Mouse (Mus musculus) kidney, postnatal 0 days (tissue): Measurements from ENCODE around the gene Dcst1. TPM values are rescaled to one million over a fixed set of nuclear protein-coding genes. Genes with fewer than 3 reads are reported as not detected.

Experiments used
- ATAC-seq: fragments of 200-750 bp; cut with Nextera tagmentation; replicated peaks from 2 replicates; pipeline ENCODE4 v1.8.0; 2017; ENCODE audit warnings: low read depth, moderate number of reproducible peaks, moderate TSS enrichment, moderate library complexity; ENCODE audit not compliant: low FRiP score
- DNase-seq: peaks from one replicate; pipeline ENCODE4 v3.0.0-alpha.2; 2016; ENCODE audit warnings: low spot score
- H3K27ac ChIP-seq: fragments of 300-500 bp; sonication (generic); 2 replicates; pipeline ENCODE4 v1.5.1; 2014; ENCODE audit warnings: mild to moderate bottlenecking
- H3K27me3 ChIP-seq: fragments of 300-500 bp; sonication (generic); 2 replicates; pipeline ENCODE4 v1.6.1; 2014; ENCODE audit warnings: low read length, mixed read lengths; ENCODE audit not compliant: insufficient read depth
- H3K36me3 ChIP-seq: fragments of 300-500 bp; sonication (generic); 2 replicates; pipeline ENCODE4 v1.6.1; 2014; ENCODE audit warnings: low read length, mixed read lengths; ENCODE audit not compliant: insufficient read depth
- H3K4me1 ChIP-seq: fragments of 300-500 bp; sonication (generic); replicated peaks from 2 replicates; pipeline ENCODE4 v1.6.1; 2014; ENCODE audit warnings: antibody characterized with exemption, low read length, mixed read lengths; ENCODE audit not compliant: insufficient read depth
- H3K4me2 ChIP-seq: fragments of 300-500 bp; sonication (generic); 2 replicates; pipeline ENCODE4 v1.6.1; 2014; ENCODE audit warnings: mild to moderate bottlenecking, low read length, moderate library complexity, mixed read lengths
- H3K4me3 ChIP-seq: fragments of 300-500 bp; sonication (generic); replicated peaks from 2 replicates; pipeline ENCODE4 v1.5.1; 2014; ENCODE audit warnings: low read depth, low read length
- H3K9ac ChIP-seq: fragments of 300-500 bp; sonication (generic); 2 replicates; pipeline ENCODE4 v1.6.1; 2014; ENCODE audit warnings: low read depth, low read length
- H3K9me3 ChIP-seq: fragments of 300-500 bp; sonication (generic); replicated peaks from 2 replicates; pipeline ENCODE4 v1.6.1; 2016; ENCODE audit warnings: low read length, inconsistent platforms, mixed read lengths
- CTCF ChIP-seq: IDR thresholded peaks from 2 replicates; pipeline ENCODE4 v1.5.1; 2016; ENCODE audit warnings: antibody characterized with exemption, low read depth, mild to moderate bottlenecking, moderate library complexity
- WGBS: fragments of 180-500 bp; shearing (Covaris S2); extraction: QIAGEN DNeasy Blood & Tissue Kit; methylation state at CpG from one replicate; pipeline ENCODE4 v1.1.7; 2014; 5-methylcytosine and 5-hydroxymethylcytosine counted together
- polyA plus RNA-seq: library from polyadenylated mRNA; unstranded; fragments of >200 nt; fragmentation: Nextera tagmentation; extraction: Ambion mirVana; gene quantifications from 2 replicates; pipeline ENCODE4 v1.2.1, GENCODE M21; 2015

Gene Dcst1
- polyA plus RNA-seq, 1 experiment from 2014 or later = 6.2 TPM

- under 1% methylated on average over 39 of the region's 42 CpGs for WGBS
Observed at GRCm38 (mm10) chr3:89394006-89394893, 29.2 kb upstream of the Dcst1 start, which contains the start of gene Zbtb7b. Gene Zbtb7b, minus strand, starts transcription at chr3:89394776.

GRCm38 (mm10) chr3:89393605-89394004 is 28.6 kb upstream of the Dcst1 start:
- no peaks in the 10 kb centered on the region for H3K9me3 ChIP-seq
- H3K4me1 ChIP-seq = peaks cover 26% of the 10 kb centered on the region
- peak overlapping the region; percentile 91 for H3K27ac ChIP-seq
- under 1% methylated on average over 15 of the region's 15 CpGs for WGBS
- peak overlapping the region; percentile 76 for H3K9ac ChIP-seq
- H3K4me3 ChIP-seq = peak overlapping the region; percentile 51
- H3K36me3 ChIP-seq = no peaks in the 10 kb centered on the region
- TF ChIP-seq CTCF = no peak; the same call in 1 of the 2 replicates
- H3K27me3 ChIP-seq = no peaks in the 10 kb centered on the region
- DNase-seq = peak; percentile 99
- ATAC-seq = peak; percentile 93
- peak overlapping the region; percentile 99 for H3K4me2 ChIP-seq

More at GRCm38 (mm10) chr3:89394006-89394893, 29.2 kb upstream of the Dcst1 start, which contains the start of gene Zbtb7b:
- Histone ChIP-seq H3K27me3 (no peaks in the 10 kb centered on the region), H3K27ac (peak within 1 kb of the TSS; percentile 91), H3K9me3 (no peaks in the 10 kb centered on the region), H3K9ac (peak within 1 kb of the TSS; percentile 58), H3K4me1 (peaks cover 26% of the 10 kb centered on the region), H3K4me2 (peak within 1 kb of the TSS; percentile 99), H3K36me3 (no peaks in the 10 kb centered on the region), H3K4me3 (peak within 1 kb of the TSS; percentile 51)
- peak; percentile 69 for ATAC-seq
- peak; percentile 81 for DNase-seq
- TF ChIP-seq CTCF = peak; percentile 47

- H3K36me3 ChIP-seq = no peaks in the 10 kb centered on the region
- H3K27ac ChIP-seq = peak overlapping the region; percentile 88
- WGBS = 0% methylated on average over 21 of the region's 24 CpGs
- H3K4me1 ChIP-seq = peaks cover 26% of the 10 kb centered on the region
- TF ChIP-seq CTCF = no peak
- no peak for ATAC-seq
- H3K4me2 ChIP-seq = peak overlapping the region; percentile 99
- no peaks in the 10 kb centered on the region for H3K27me3 ChIP-seq
- H3K4me3 ChIP-seq = peak overlapping the region; percentile 51
- peak; percentile 30 for DNase-seq
- peak overlapping the region; percentile 76 for H3K9ac ChIP-seq
- no peaks in the 10 kb centered on the region for H3K9me3 ChIP-seq
Observed at GRCm38 (mm10) chr3:89392871-89393311, 27.8 kb upstream of the Dcst1 start.

- ATAC-seq = no peak
- TF ChIP-seq CTCF = no peak
- under 1% methylated on average over 56 of the region's 56 CpGs for WGBS
Observed at GRCm38 (mm10) chr3:89391663-89392511, 26.8 kb upstream of the Dcst1 start.

GRCm38 (mm10) chr3:89390699-89391662 is 25.9 kb upstream of the Dcst1 start:
- TF ChIP-seq CTCF = no peak
- WGBS = 15% methylated on average over 19 of the region's 19 CpGs
- H3K36me3 ChIP-seq = no peaks in the 10 kb centered on the region

More at GRCm38 (mm10) chr3:89391663-89392511, 26.8 kb upstream of the Dcst1 start:
- peak overlapping the region; percentile 88 for H3K27ac ChIP-seq
- H3K9ac ChIP-seq = peak overlapping the region; percentile 76
- peak overlapping the region; percentile 51 for H3K4me3 ChIP-seq
- peak overlapping the region; percentile 99 for H3K4me2 ChIP-seq
- peaks cover 33% of the 10 kb centered on the region for H3K4me1 ChIP-seq
- H3K27me3 ChIP-seq = no peaks in the 10 kb centered on the region
- H3K9me3 ChIP-seq = no peaks in the 10 kb centered on the region
- DNase-seq = peak; percentile 63
- no peaks in the 10 kb centered on the region for H3K36me3 ChIP-seq

More at GRCm38 (mm10) chr3:89390699-89391662, 25.9 kb upstream of the Dcst1 start:
- Histone ChIP-seq H3K4me2 (peak overlapping the region; percentile 99), H3K4me3 (peak overlapping the region; percentile 51), H3K9ac (peak overlapping the region; percentile 76), H3K27ac (peak overlapping the region; percentile 88), H3K9me3 (no peaks in the 10 kb centered on the region), H3K27me3 (no peaks in the 10 kb centered on the region), H3K4me1 (peaks cover 30% of the 10 kb centered on the region)
- no peak for DNase-seq
- no peak for ATAC-seq
